Mouse (Mus musculus): ENCODE measurements around the gene Zfp574. TPM values are rescaled to one million over a fixed set of nuclear protein-coding genes. Genes with fewer than 3 reads are reported as not detected.

The Zfp574 gene
- total and polyA plus RNA-seq, 3 experiments: 16.3 to 30.2 TPM; not detected in 1

DNA sequence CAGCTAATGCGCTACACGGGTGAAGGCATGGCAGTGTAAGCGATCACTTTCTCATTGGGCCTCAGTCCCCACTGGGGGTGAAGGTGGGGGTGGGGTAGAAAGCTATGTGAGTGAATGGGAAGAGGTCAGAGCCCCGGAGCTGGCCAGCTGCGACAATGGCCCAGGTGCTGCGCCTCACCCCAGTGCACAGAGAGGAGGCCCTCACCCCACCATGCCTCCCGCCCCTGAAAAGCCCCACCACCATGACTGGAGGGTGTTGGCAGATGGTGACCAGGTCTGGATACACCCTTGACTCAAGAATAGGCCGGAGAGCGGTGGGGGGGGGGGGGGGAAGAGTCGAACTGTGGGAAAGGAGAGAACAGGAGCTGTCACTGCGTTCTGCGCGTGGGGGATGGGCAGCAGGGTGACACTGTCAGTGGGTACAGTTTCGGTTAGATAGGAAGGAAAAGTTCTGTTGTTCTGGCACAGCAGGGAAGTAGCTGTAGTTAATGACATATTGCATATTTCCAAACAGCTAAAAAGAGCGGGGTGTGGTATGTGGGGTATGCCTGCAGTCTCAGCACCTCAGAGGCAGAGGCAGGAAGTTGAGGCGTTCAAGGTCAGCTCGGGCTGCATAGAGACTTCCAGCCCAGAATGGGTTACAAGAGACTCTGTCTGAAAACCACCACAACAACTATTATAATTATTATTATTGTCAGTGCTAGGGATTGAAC lies 34.6 kb downstream of the Zfp574 start:
- no peak for DNase-seq (ENCODE audit: low read depth, low spot score)
- no peaks in the 10 kb centered on the region for H3K4me1 ChIP-seq (ENCODE audit: control insufficient read depth in 1 of 2, insufficient read depth in 2 of 2, low read length in 2 of 2)
- no peaks in the 10 kb centered on the region for H3K27me3 ChIP-seq (ENCODE audit: control insufficient read depth in 1 of 2, insufficient read depth in 2 of 2, low read length in 2 of 2)
- no peaks in the 10 kb centered on the region for H3K79me2 ChIP-seq (ENCODE audit: control insufficient read depth, insufficient read depth, low read length, poor library complexity)
- H3K9me3 ChIP-seq (replicated peaks; ENCODE audit: insufficient read depth, low read length): no peaks in the 10 kb centered on the region
- no peak overlapping the region for H3K9ac ChIP-seq (ENCODE audit: control insufficient read depth, low read depth, low read length, poor library complexity, severe bottlenecking)
- H3K27ac ChIP-seq (ENCODE audit: control insufficient read depth, low read depth, low read length): no peak overlapping the region
- no peak for TF ChIP-seq UBTF (IDR thresholded peaks at IDR 0.05; ENCODE audit: borderline replicate concordance, insufficient read depth, low read depth, low read length)
- no peak for TF ChIP-seq CHD2 (IDR thresholded peaks at IDR 0.05; ENCODE audit: low read length)
- no peak for TF ChIP-seq NRF1 (IDR thresholded peaks at IDR 0.05; ENCODE audit: insufficient read depth, low read depth, low read length, poor library complexity, severe bottlenecking)
- TF ChIP-seq TBP (IDR thresholded peaks at IDR 0.05; ENCODE audit: low read depth, low read length): no peak
- TF ChIP-seq EP300 (IDR thresholded peaks at IDR 0.05; ENCODE audit: low read depth in 1 of 2, low read length in 2 of 2): no peak
- TF ChIP-seq ZC3H11A (IDR thresholded peaks at IDR 0.05; ENCODE audit: low read depth, low read length): no peak
- no peak for TF ChIP-seq SMC3 (IDR thresholded peaks at IDR 0.05; ENCODE audit: low read depth, low read length)
- no peak for TF ChIP-seq BHLHE40 (IDR thresholded peaks at IDR 0.05; ENCODE audit: borderline replicate concordance, low read depth, low read length)
- H3K4me3 ChIP-seq (ENCODE audit: control insufficient read depth in 1 of 2, insufficient read depth in 1 of 2, low read depth in 2 of 2, low read length in 2 of 2): no peak overlapping the region
- H3K36me3 ChIP-seq (ENCODE audit: control insufficient read depth in 1 of 2, insufficient read depth in 2 of 2, low read length in 2 of 2): no peaks in the 10 kb centered on the region

GRCm38 (mm10) chr7:25109355-25109754 lies 37.0 kb downstream of the Zfp574 start:
- no peaks in the 10 kb centered on the region for H3K27me3 ChIP-seq (ENCODE audit: control insufficient read depth in 1 of 2, insufficient read depth in 2 of 2, low read length in 2 of 2)
- H3K4me1 ChIP-seq (ENCODE audit: control insufficient read depth in 1 of 2, insufficient read depth in 2 of 2, low read length in 2 of 2): no peaks in the 10 kb centered on the region
- H3K4me3 ChIP-seq (ENCODE audit: control insufficient read depth in 1 of 2, insufficient read depth in 1 of 2, low read depth in 2 of 2, low read length in 2 of 2): no peak overlapping the region
- no peak overlapping the region for H3K9ac ChIP-seq (ENCODE audit: control insufficient read depth, low read depth, low read length, poor library complexity, severe bottlenecking)
- no peaks in the 10 kb centered on the region for H3K9me3 ChIP-seq (replicated peaks; ENCODE audit: insufficient read depth, low read length)
- no peak overlapping the region for H3K27ac ChIP-seq (ENCODE audit: control insufficient read depth, low read depth, low read length)
- no peaks in the 10 kb centered on the region for H3K79me2 ChIP-seq (ENCODE audit: control insufficient read depth, insufficient read depth, low read length, poor library complexity)
- TF ChIP-seq TBP (IDR thresholded peaks at IDR 0.05; ENCODE audit: low read depth, low read length): no peak
- TF ChIP-seq SIN3A (IDR thresholded peaks at IDR 0.05; ENCODE audit: low read length): no peak
- no peak for TF ChIP-seq ELF1 (IDR thresholded peaks at IDR 0.05; ENCODE audit: low read depth, low read length)
- no peak for TF ChIP-seq POLR2AphosphoS2 (IDR thresholded peaks at IDR 0.05; ENCODE audit: low read length)
- TF ChIP-seq MAZ (IDR thresholded peaks at IDR 0.05; ENCODE audit: low read depth, low read length): no peak
- TF ChIP-seq POLR2AphosphoS5 (IDR thresholded peaks at IDR 0.05; ENCODE audit: borderline replicate concordance, low read depth, low read length): no peak
- no peak for TF ChIP-seq MXI1 (IDR thresholded peaks at IDR 0.05; ENCODE audit: low read depth, low read length)
- no peak for TF ChIP-seq ZMIZ1 (IDR thresholded peaks at IDR 0.05; ENCODE audit: low read depth, low read length)
- no peak for TF ChIP-seq RCOR1 (IDR thresholded peaks at IDR 0.05; ENCODE audit: low read depth, low read length)
- H3K36me3 ChIP-seq (ENCODE audit: control insufficient read depth in 1 of 2, insufficient read depth in 2 of 2, low read length in 2 of 2): no peaks in the 10 kb centered on the region
- DNase-seq (ENCODE audit: low read depth, low spot score): no peak

Measured in MEL (cell line).